Mouse (Mus musculus) megakaryocyte, embryonic 14.5 days (primary cell): Measurements from ENCODE around the gene Tmem199. TPM values are rescaled to one million over a fixed set of nuclear protein-coding genes. Genes with fewer than 3 reads are reported as not detected.

Source experiments
- H3K27me3 ChIP-seq: replicated peaks from 2 replicates; pipeline ENCODE3; 2012; ENCODE audit warnings: inconsistent platforms
- H3K36me3 ChIP-seq: replicated peaks from 2 replicates; pipeline ENCODE3; 2012; ENCODE audit warnings: low read length, inconsistent platforms, mixed read lengths
- H3K4me1 ChIP-seq: 2 replicates; pipeline ENCODE4 v1.6.1; 2012; ENCODE audit warnings: inconsistent platforms
- H3K4me3 ChIP-seq: replicated peaks from 2 replicates; pipeline ENCODE3; 2012; ENCODE audit warnings: moderate library complexity, mild to moderate bottlenecking, inconsistent platforms
- H3K9me3 ChIP-seq: 2 replicates; pipeline ENCODE4 v1.6.1; 2012; ENCODE audit warnings: inconsistent platforms
- FLI1 ChIP-seq: IDR thresholded peaks from 2 replicates; pipeline ENCODE4 v1.6.1; 2012; ENCODE audit warnings: low read length, inconsistent platforms, mixed read lengths
- GATA1 ChIP-seq: IDR thresholded peaks from 3 replicates; pipeline ENCODE4 v1.6.1; 2012; ENCODE audit warnings: mixed read lengths, low read length, inconsistent platforms, borderline replicate concordance
- polyA plus RNA-seq: library from polyadenylated mRNA; stranded (reverse); fragments of >175 nt; gene quantifications from 2 replicates; pipeline ENCODE4 v1.2.3, GENCODE M21; 2012; ENCODE audit warnings: low replicate concordance; ENCODE audit not compliant: insufficient read depth

Gene Tmem199
- polyA plus RNA-seq, 1 experiment: 12.0 TPM

- peaks cover 12% of the 10 kb centered on the region for H3K9me3 ChIP-seq
- H3K36me3 ChIP-seq: no peaks in the 10 kb centered on the region
- H3K4me3 ChIP-seq: no peak overlapping the region
- no peak for TF ChIP-seq FLI1
- no peak for TF ChIP-seq GATA1
- peaks cover 18% of the 10 kb centered on the region for H3K4me1 ChIP-seq
- peaks cover 81% of the 10 kb centered on the region for H3K27me3 ChIP-seq
These were observed 23.8 kb downstream of the Tmem199 start for GRCm38 (mm10) chr11:78488168-78488567.

GRCm38 (mm10) chr11:78483639-78484038 lies 28.3 kb downstream of the Tmem199 start:
- TF ChIP-seq GATA1 (no peak), FLI1 (no peak)
- H3K27me3 ChIP-seq: peaks cover 75% of the 10 kb centered on the region
- H3K36me3 ChIP-seq: no peaks in the 10 kb centered on the region
- H3K4me1 ChIP-seq: peaks cover 9% of the 10 kb centered on the region; the same call in 1 of the 2 replicates
- H3K4me3 ChIP-seq: no peak overlapping the region
- peaks cover 24% of the 10 kb centered on the region for H3K9me3 ChIP-seq

- peaks cover 13% of the 10 kb centered on the region for H3K4me1 ChIP-seq
- TF ChIP-seq GATA1 (no peak), FLI1 (no peak)
- peaks cover 10% of the 10 kb centered on the region for H3K9me3 ChIP-seq
- H3K4me3 ChIP-seq: no peak overlapping the region
- H3K27me3 ChIP-seq: peaks cover 81% of the 10 kb centered on the region
- no peaks in the 10 kb centered on the region for H3K36me3 ChIP-seq
These were observed 36.7 kb downstream of the Tmem199 start for GRCm38 (mm10) chr11:78475289-78475688.

- Histone ChIP-seq H3K4me3 (no peak overlapping the region), H3K36me3 (no peaks in the 10 kb centered on the region), H3K9me3 (no peaks in the 10 kb centered on the region), H3K27me3 (peaks cover 90% of the 10 kb centered on the region), H3K4me1 (peaks cover 29% of the 10 kb centered on the region)
- TF ChIP-seq GATA1: no peak
These were observed 40.5 kb downstream of the Tmem199 start for GRCm38 (mm10) chr11:78471326-78472103.

GRCm38 (mm10) chr11:78467932-78468331 lies 44.0 kb downstream of the Tmem199 start:
- no peak for TF ChIP-seq FLI1
- TF ChIP-seq GATA1: no peak
- H3K4me3 ChIP-seq: no peak overlapping the region

GRCm38 (mm10) chr11:78467515-78467914 lies 44.5 kb downstream of the Tmem199 start:
- Histone ChIP-seq H3K4me3 (no peak overlapping the region), H3K27me3 (peaks cover 76% of the 10 kb centered on the region), H3K36me3 (no peaks in the 10 kb centered on the region), H3K4me1 (peaks cover 49% of the 10 kb centered on the region), H3K9me3 (no peaks in the 10 kb centered on the region)
- TF ChIP-seq FLI1: no peak
- TF ChIP-seq GATA1: no peak

More at GRCm38 (mm10) chr11:78467932-78468331, 44.0 kb downstream of the Tmem199 start:
- peaks cover 53% of the 10 kb centered on the region for H3K4me1 ChIP-seq
- H3K36me3 ChIP-seq: no peaks in the 10 kb centered on the region
- no peaks in the 10 kb centered on the region for H3K9me3 ChIP-seq
- peaks cover 80% of the 10 kb centered on the region for H3K27me3 ChIP-seq

GRCm38 (mm10) chr11:78466242-78466912 lies 45.6 kb downstream of the Tmem199 start:
- TF ChIP-seq GATA1 (no peak), FLI1 (no peak)
- peaks cover 8% of the 10 kb centered on the region for H3K9me3 ChIP-seq
- H3K4me3 ChIP-seq: peak overlapping the region; percentile 89
- no peaks in the 10 kb centered on the region for H3K36me3 ChIP-seq
- H3K4me1 ChIP-seq: peaks cover 49% of the 10 kb centered on the region
- H3K27me3 ChIP-seq: peaks cover 66% of the 10 kb centered on the region

GRCm38 (mm10) chr11:78465568-78466180 lies 46.3 kb downstream of the Tmem199 start, which contains the start of gene Slc46a1:
Gene Slc46a1 (plus strand): TSS chr11:78465697.
- Histone ChIP-seq H3K36me3 (no peaks in the 10 kb centered on the region), H3K4me3 (peak within 1 kb of the TSS; percentile 89), H3K4me1 (peaks cover 49% of the 10 kb centered on the region), H3K9me3 (peaks cover 8% of the 10 kb centered on the region), H3K27me3 (peaks cover 59% of the 10 kb centered on the region)
- TF ChIP-seq FLI1 (no peak), GATA1 (no peak)

- Histone ChIP-seq H3K27me3 (peaks cover 57% of the 10 kb centered on the region), H3K9me3 (peaks cover 8% of the 10 kb centered on the region), H3K4me1 (peaks cover 49% of the 10 kb centered on the region), H3K4me3 (peak overlapping the region; percentile 89), H3K36me3 (no peaks in the 10 kb centered on the region)
- no peak for TF ChIP-seq FLI1
- TF ChIP-seq GATA1: no peak
These were observed 46.9 kb downstream of the Tmem199 start for GRCm38 (mm10) chr11:78465116-78465515.

- peaks cover 47% of the 10 kb centered on the region for H3K27me3 ChIP-seq
- no peak overlapping the region for H3K4me3 ChIP-seq
- no peaks in the 10 kb centered on the region for H3K36me3 ChIP-seq
- H3K4me1 ChIP-seq: peaks cover 47% of the 10 kb centered on the region
- peaks cover 8% of the 10 kb centered on the region for H3K9me3 ChIP-seq
- no peak for TF ChIP-seq FLI1
- no peak for TF ChIP-seq GATA1
These were observed 48.5 kb downstream of the Tmem199 start for GRCm38 (mm10) chr11:78463286-78464036.
